Mouse (Mus musculus) C2C12 (cell line): ENCODE results near the gene Gm28308.

Experiments
- CEBPB ChIP-seq: IDR thresholded peaks from one replicate; pipeline ENCODE4 v1.6.1; 2011; ENCODE audit warnings: low read depth, mild to moderate bottlenecking, control low read depth, moderate library complexity
- CTCF ChIP-seq: IDR thresholded peaks from one replicate; pipeline ENCODE4 v1.5.1; 2011; ENCODE audit not compliant: control insufficient read depth, insufficient read depth, insufficient read length

DNA sequence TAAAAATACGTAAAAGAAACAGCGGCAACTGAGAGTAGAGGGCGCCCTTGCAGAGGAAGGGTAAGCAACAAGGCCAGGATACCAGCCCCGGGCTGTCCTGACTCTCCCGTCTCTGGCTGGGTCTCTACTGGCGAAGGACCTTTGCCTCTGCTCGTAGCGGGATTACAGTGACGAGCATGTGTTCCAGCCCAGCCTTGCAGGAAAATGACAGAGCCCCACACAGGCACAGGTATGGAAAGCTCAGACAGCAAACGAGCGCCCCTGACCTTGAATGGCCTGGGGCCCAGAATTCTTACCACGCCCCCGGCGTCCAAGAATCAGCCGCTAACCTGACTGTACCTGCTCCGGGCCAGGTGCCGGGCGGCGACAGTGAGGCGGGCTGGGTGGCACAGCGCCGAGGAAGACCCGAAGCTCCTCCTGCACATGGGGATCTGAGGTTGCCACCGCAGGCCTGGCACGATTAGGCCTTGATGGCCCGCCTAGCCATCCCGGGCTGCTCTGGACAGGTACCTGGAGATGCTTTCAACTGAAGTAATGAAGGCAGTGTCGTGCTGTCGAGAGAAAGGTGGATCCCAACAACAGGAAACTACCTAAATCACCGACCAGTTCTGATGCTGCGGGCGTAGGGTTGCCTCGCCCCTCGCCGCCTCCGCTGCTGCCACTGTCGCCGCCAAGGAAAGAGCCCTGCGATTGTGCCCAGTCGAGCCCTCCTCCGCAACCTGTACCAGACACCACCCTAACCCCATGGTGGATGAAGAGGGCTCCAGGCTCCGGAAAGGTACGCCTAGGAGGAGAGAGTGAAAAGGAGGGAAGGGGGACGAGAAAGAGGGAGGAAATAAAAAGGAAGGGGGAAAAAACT, 16.6 kb upstream of the Gm28308 start:
- no peak for TF ChIP-seq CTCF
- TF ChIP-seq CEBPB, result no peak
